Mouse (Mus musculus): ENCODE measurements around the gene Rab25. TPM values are rescaled to one million over a fixed set of nuclear protein-coding genes. Genes with fewer than 3 reads are reported as not detected.

Rab25 gene
- total RNA-seq, 2 experiments from 2014 or later: not detected

- DNase-seq: peak; percentile 93
Measured at GRCm38 (mm10) chr3:88502641-88503504, 45.2 kb downstream of the Rab25 start.

GRCm38 (mm10) chr3:88502031-88502571, 46.0 kb downstream of the Rab25 start:
- DNase-seq: no peak

GRCm38 (mm10) chr3:88501366-88502030, 46.6 kb downstream of the Rab25 start:
- DNase-seq: no peak

- peak; percentile 4 for DNase-seq
Measured at GRCm38 (mm10) chr3:88500655-88501365, 47.3 kb downstream of the Rab25 start.

GRCm38 (mm10) chr3:88500087-88500486, 48.0 kb downstream of the Rab25 start:
- peak; percentile 15 for DNase-seq

- no peak for DNase-seq
Measured at GRCm38 (mm10) chr3:88499580-88499979, 48.5 kb downstream of the Rab25 start.

GRCm38 (mm10) chr3:88495741-88496415, 52.2 kb downstream of the Rab25 start:
- peak; percentile 21 for DNase-seq

GRCm38 (mm10) chr3:88494836-88495628, 53.1 kb downstream of the Rab25 start:
- DNase-seq: peak; percentile 61

GRCm38 (mm10) chr3:88493706-88494582, 54.2 kb downstream of the Rab25 start:
- DNase-seq: peak; percentile 11

Small RNA genes lying within 50 kb of the gene (microRNA-seq; reads per million reads assigned to microRNA genes)
- gene Mir1905: 0 reads per million in 2 experiments

Other genes with a start within 250 kb of the Rab25 start
- 10 to 100 TPM; 48.2 to 52.1 TPM for gene Glmp, start 223.3 kb downstream of the Rab25 start, total RNA-seq (2021)
- gene Tmem79, start 212.2 kb downstream of the Rab25 start, total RNA-seq (2021): 1 to 10 TPM; 1.1 to 1.2 TPM
- 10 to 100 TPM; 31.1 to 43.9 TPM for gene Smg5, start 212.0 kb downstream of the Rab25 start, total RNA-seq (2021)
- 1 to 10 TPM; 1.2 to 1.6 TPM for gene Paqr6, start 183.7 kb downstream of the Rab25 start, total RNA-seq (2021)
- 10 to 100 TPM in 1 of 2 experiments, not detected in 1; 29.3 TPM for gene Bglap3, start 175.6 kb downstream of the Rab25 start, total RNA-seq (2021)
- gene Bglap2, start 169.6 kb downstream of the Rab25 start, total RNA-seq (2021): 10 to 100 TPM in 1 of 2 experiments, not detected in 1; 42.4 TPM
- gene Bglap, start 163.8 kb downstream of the Rab25 start, total RNA-seq (2021): 100 to 1,000 TPM in 1 of 2 experiments, not detected in 1; 175 TPM
- gene Pmf1, start 138.0 kb downstream of the Rab25 start, total RNA-seq (2021): 10 to 100 TPM; 44.0 to 46.8 TPM
- gene Slc25a44, start 123.2 kb downstream of the Rab25 start, total RNA-seq (2021): 10 to 100 TPM; 11.9 to 12.3 TPM
- gene Sema4a, start 87.1 kb downstream of the Rab25 start, total RNA-seq (2021): 1 to 10 TPM; 2.3 to 3.7 TPM
- gene Lmna, start 38.3 kb downstream of the Rab25 start, total RNA-seq (2021): 100 to 1,000 TPM; 189 to 213 TPM
- gene Mex3a, start 15.9 kb downstream of the Rab25 start, total RNA-seq (2021): 1 to 10 TPM; 3.0 to 6.3 TPM
- gene Lamtor2, start 4.8 kb upstream of the Rab25 start, total RNA-seq (2021): 10 to 100 TPM; 75.4 to 81.8 TPM
- gene Ubqln4, start 5.5 kb upstream of the Rab25 start, total RNA-seq (2021): 10 to 100 TPM; 45.1 to 52.2 TPM
- gene Ssr2, start 27.6 kb upstream of the Rab25 start, total RNA-seq (2021): 100 to 1,000 TPM; 108 to 125 TPM
- 10 to 100 TPM; 58.2 to 97.6 TPM for gene Arhgef2, start 57.7 kb upstream of the Rab25 start, total RNA-seq (2021)
- not detected for gene Rxfp4, start 104.8 kb upstream of the Rab25 start, total RNA-seq (2021)
- gene Khdc4, start 137.5 kb upstream of the Rab25 start, total RNA-seq (2021): 10 to 100 TPM; 20.5 to 35.5 TPM
- 10 to 100 TPM; 21.9 to 23.6 TPM for gene Rit1, start 168.5 kb upstream of the Rab25 start, total RNA-seq (2021)
- 1 to 10 TPM; 4.6 to 5.4 TPM for gene Syt11, start 226.9 kb upstream of the Rab25 start, total RNA-seq (2021)